Mouse (Mus musculus) effector memory CD4-positive, alpha-beta T cell, adult 7 months (primary cell): ENCODE results near the gene Vmn1r221. TPM values are rescaled to one million over a fixed set of nuclear protein-coding genes. Genes with fewer than 3 reads are reported as not detected.

Source experiments
- polyA plus RNA-seq: library from polyadenylated mRNA; unstranded; fragments of 100-300 nt; shearing (Covaris generic); gene quantifications from one replicate; pipeline ENCODE4 v1.2.1, GENCODE M21; 2017

Vmn1r221 gene
- polyA plus RNA-seq, result 0.09 TPM

DNA sequence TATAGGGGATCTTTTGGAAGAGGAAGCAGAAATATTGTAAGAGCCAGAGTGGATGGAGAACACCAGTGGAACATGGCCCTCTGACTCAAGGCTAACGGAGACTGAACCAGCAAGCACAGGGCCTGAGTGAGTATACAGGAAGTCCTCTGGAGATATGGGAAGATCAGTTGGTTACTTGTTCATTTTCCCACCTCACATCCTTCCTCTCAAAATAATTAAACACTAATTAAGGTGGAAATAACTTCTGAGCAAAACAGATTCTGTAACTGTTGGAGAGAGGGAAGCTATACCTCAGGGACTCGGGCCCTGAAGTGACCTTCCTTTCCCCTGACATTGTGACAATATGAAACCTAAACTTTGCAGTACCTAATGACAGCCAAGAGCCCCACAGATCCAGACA is at the start of gene Vmn1r221:
Gene Vmn1r221 (plus strand): TSS at position 301 of the 400 bp plus-strand sequence.

DNA sequence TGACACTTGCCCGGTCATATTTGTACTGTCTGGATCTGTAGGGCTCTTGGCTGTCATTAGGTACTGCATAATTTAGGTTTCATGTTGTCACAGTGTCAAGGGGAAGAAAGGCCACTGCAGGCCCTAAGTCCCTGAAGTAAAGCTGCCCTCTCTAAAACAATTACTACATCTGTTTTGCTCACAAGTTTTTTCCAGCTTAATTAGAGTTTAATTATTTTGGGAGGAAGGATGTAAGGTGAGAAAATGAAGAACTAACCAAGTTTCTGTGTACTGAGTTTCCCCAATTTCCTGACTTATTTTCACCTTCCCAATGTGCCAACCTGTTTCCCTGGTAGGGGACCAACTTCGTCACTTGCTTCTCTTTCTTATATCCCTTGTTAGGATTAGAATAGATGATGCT is 26.1 kb upstream of the Vmn1r221 start, which contains the start of gene Vmn1r220:
Gene Vmn1r220 (minus strand): TSS at position 101 of the 400 bp plus-strand sequence.

DNA sequence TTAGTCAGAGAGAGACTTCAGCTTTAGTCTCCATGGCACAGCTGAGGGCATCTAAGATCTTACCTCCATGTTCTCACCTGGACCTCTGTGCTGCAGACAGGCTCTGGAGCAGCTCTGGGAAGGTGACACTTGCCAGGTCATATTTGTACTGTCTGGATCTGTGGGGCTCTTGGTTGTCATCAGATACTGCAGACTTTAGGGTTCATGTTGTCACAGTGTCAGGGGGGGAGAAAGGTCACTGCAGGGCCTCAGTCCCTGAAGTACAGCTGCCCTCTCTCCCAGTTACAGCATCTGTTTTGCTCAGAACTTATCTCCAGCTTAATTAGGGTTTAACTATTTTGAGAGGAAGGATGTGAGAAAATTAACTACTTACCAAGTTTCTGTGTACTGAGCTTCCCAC is 21.9 kb downstream of the Vmn1r221 start, which contains the start of gene Vmn1r222:
Gene Vmn1r222 (minus strand): TSS at position 101 of the 400 bp plus-strand sequence.

DNA sequence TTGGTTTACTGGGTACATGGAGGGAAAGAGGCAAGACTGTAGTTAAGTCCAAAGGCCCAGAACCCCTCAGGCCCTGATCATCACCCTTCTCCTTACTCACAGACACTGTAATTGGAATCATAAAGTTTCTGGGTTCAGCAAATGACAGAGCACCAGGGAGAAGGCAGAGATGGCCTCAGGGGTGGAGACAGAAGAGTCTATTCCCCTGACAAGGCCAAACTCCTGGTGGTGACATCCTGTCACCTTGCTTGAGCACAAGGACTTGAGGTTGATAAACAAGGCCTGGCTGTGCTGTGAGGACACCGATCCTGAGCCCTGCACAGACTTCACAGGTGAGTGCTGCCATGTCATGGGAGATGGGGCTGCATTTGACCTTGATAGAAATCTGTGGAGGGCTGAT is 32.9 kb downstream of the Vmn1r221 start, which contains the start of gene Vmn1r223:
Gene Vmn1r223 (plus strand): TSS at position 301 of the 400 bp plus-strand sequence.

Other genes starting within 250 kb of the Vmn1r221 start
- not detected for gene Vmn1r213, start 206.5 kb upstream of the Vmn1r221 start, polyA plus RNA-seq
- 0.29 TPM for gene Vmn1r214, start 183.7 kb upstream of the Vmn1r221 start, polyA plus RNA-seq
- not detected for gene Vmn1r215, start 146.1 kb upstream of the Vmn1r221 start, polyA plus RNA-seq
- gene Vmn1r217, start 95.9 kb upstream of the Vmn1r221 start, polyA plus RNA-seq, result 0.07 TPM
- 0.10 TPM for gene Vmn1r218, start 81.0 kb upstream of the Vmn1r221 start, polyA plus RNA-seq
- gene Vmn1r219, start 54.8 kb upstream of the Vmn1r221 start, polyA plus RNA-seq, result not detected
- gene Vmn1r220, start 26.2 kb upstream of the Vmn1r221 start, polyA plus RNA-seq, result not detected
- gene Vmn1r222, start 21.8 kb downstream of the Vmn1r221 start, polyA plus RNA-seq, result not detected
- 0.10 TPM for gene Vmn1r223, start 33.0 kb downstream of the Vmn1r221 start, polyA plus RNA-seq
- gene Zfp322a, start 155.1 kb downstream of the Vmn1r221 start, polyA plus RNA-seq, result 9.8 TPM
- 14.3 TPM for gene Abt1, start 209.7 kb downstream of the Vmn1r221 start, polyA plus RNA-seq